Mouse (Mus musculus): ENCODE data around the gene Psmg3.

- TF ChIP-seq CTCF (conservative IDR thresholded peaks at IDR 0.05; ENCODE audit: low read length) = no peak
- no peak for TF ChIP-seq POU5F1 (IDR thresholded peaks at IDR 0.05; ENCODE audit: borderline replicate concordance, low read length)
These were observed 12.7 kb downstream of the Psmg3 start for GRCm38 (mm10) chr5:139813963-139814381.

Data from E14TG2a.4 (cell line).